Mouse (Mus musculus) hindbrain, embryonic 16.5 days (tissue): ENCODE results near the gene Slc13a2. TPM values are rescaled to one million over a fixed set of nuclear protein-coding genes. Genes with fewer than 3 reads are reported as not detected.

ENCODE experiments used
- ATAC-seq: fragments of 200-750 bp; cut with Nextera tagmentation; 2 replicates; pipeline ENCODE4 v1.8.0; 2017; ENCODE audit warnings: moderate TSS enrichment, moderate library complexity
- H3K27ac ChIP-seq: fragments of 300-500 bp; sonication (generic); 2 replicates; pipeline ENCODE4 v1.5.1; 2014; ENCODE audit warnings: low read depth, mild to moderate bottlenecking, control low read depth, low read length, moderate library complexity
- H3K27me3 ChIP-seq: fragments of 300-500 bp; sonication (generic); replicated peaks from 2 replicates; pipeline ENCODE4 v1.6.1; 2014; ENCODE audit warnings: low read length; ENCODE audit not compliant: control insufficient read depth, insufficient read depth
- H3K36me3 ChIP-seq: fragments of 300-500 bp; sonication (generic); 2 replicates; pipeline ENCODE4 v1.6.1; 2014; ENCODE audit warnings: mild to moderate bottlenecking, low read length, moderate library complexity, mixed read lengths; ENCODE audit not compliant: control insufficient read depth, insufficient read depth
- H3K4me1 ChIP-seq: fragments of 300-500 bp; sonication (generic); 2 replicates; pipeline ENCODE4 v1.6.1; 2014; ENCODE audit warnings: low read depth, low read length; ENCODE audit not compliant: control insufficient read depth, insufficient read depth
- H3K4me2 ChIP-seq: fragments of 300-500 bp; sonication (generic); 2 replicates; pipeline ENCODE4 v1.6.1; 2014; ENCODE audit warnings: mild to moderate bottlenecking, low read length, control low read depth, moderate library complexity
- H3K4me3 ChIP-seq: fragments of 300-500 bp; sonication (generic); 2 replicates; pipeline ENCODE4 v1.5.1; 2014; ENCODE audit warnings: mild to moderate bottlenecking, low read length, control low read depth, moderate library complexity
- H3K9ac ChIP-seq: fragments of 300-500 bp; sonication (generic); 2 replicates; pipeline ENCODE4 v1.6.1; 2014; ENCODE audit warnings: low read depth, mild to moderate bottlenecking, control low read depth, low read length, moderate library complexity
- H3K9me3 ChIP-seq: fragments of 300-500 bp; sonication (generic); 2 replicates; pipeline ENCODE4 v1.6.1; 2014; ENCODE audit warnings: mild to moderate bottlenecking, low read length, moderate library complexity; ENCODE audit not compliant: control insufficient read depth
- WGBS: fragments of 180-500 bp; shearing (Covaris S2); extraction: QIAGEN DNeasy Blood & Tissue Kit; methylation state at CpG from one replicate; pipeline ENCODE4 v1.1.7; 2014; 5-methylcytosine and 5-hydroxymethylcytosine counted together
- polyA plus RNA-seq: library from polyadenylated mRNA; unstranded; fragments of >200 nt; fragmentation: Nextera tagmentation; extraction: Ambion mirVana; gene quantifications from 2 replicates; pipeline ENCODE4 v1.2.1, GENCODE M21; 2015

The Slc13a2 gene
- polyA plus RNA-seq, 1 experiment from 2014 or later, result not detected

DNA sequence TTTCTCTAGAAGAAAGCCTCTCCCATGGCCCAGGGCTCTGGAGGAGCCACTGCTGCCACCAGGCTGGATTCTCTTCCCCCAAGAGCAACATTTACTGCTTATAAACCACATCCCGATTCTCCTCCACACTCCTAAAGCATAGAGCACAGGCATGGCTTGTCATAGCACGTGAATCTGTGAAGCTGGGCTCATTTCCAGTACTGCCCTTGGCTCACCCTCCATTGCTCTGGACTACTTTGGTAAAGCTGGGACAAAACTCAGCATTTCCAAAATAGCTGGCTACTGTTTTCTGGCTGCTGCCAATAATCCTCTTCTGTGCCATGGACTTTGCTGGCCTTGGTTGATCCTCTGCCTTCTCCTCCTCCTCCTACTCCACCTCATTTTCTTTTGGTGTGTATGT, 2.3 kb upstream of the Slc13a2 start:
- H3K4me3 ChIP-seq, result no peak overlapping the region
- no peak for ATAC-seq
- whole genome bisulfite sequencing, result 60% methylated on average over 2 of the region's 2 CpGs
- no peak overlapping the region for H3K4me2 ChIP-seq
- H3K9ac ChIP-seq, result no peak overlapping the region
- H3K27ac ChIP-seq, result no peak overlapping the region
- H3K36me3 ChIP-seq, result no peaks in the 10 kb centered on the region
- H3K4me1 ChIP-seq, result no peaks in the 10 kb centered on the region
- no peaks in the 10 kb centered on the region for H3K9me3 ChIP-seq
- no peaks in the 10 kb centered on the region for H3K27me3 ChIP-seq

DNA sequence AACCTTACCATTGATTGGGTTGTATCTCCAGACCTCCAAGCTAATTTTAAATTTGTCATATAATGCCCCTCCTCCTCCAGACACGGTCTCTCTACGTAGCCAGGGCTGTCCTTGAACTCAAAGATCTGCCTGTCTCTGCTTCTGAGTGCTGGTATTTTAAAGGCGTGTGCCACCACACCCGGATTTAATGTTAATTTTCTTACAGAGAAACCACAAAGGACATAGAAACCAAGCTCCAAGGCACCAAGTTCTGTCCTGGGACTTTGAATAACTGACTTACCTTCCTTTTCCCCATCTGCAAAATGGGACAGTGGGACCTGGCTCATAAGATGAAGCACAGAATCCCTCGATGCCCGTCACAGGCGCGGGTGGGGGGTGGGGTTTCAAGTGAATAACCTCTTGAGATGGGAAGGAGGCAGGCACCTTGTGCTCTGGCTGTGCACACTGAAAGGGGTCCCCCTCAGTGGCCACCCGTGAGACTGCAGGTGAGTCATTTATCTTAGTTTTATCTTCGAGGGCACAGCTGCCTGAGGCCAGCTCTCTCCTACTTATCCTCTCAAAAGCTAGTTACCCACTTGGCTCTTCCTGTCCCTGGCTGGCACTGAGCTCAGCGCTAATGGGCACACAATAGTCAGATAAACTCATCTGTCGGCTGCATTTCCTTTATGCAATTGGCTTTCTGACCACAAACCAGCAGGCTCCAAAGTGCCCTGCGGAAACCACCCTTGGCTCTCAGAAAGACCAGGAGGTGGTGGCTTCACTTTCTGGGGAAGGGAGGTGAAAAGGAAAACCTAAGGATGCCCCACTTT, 612 bp downstream of the Slc13a2 start:
- H3K9me3 ChIP-seq, result no peaks in the 10 kb centered on the region
- no peak overlapping the region for H3K27ac ChIP-seq
- H3K4me1 ChIP-seq, result no peaks in the 10 kb centered on the region
- no peak overlapping the region for H3K4me2 ChIP-seq
- WGBS, result 69% methylated on average over 13 of the region's 13 CpGs
- no peak for ATAC-seq
- no peaks in the 10 kb centered on the region for H3K27me3 ChIP-seq
- no peak overlapping the region for H3K9ac ChIP-seq
- H3K36me3 ChIP-seq, result no peaks in the 10 kb centered on the region
- H3K4me3 ChIP-seq, result no peak overlapping the region

DNA sequence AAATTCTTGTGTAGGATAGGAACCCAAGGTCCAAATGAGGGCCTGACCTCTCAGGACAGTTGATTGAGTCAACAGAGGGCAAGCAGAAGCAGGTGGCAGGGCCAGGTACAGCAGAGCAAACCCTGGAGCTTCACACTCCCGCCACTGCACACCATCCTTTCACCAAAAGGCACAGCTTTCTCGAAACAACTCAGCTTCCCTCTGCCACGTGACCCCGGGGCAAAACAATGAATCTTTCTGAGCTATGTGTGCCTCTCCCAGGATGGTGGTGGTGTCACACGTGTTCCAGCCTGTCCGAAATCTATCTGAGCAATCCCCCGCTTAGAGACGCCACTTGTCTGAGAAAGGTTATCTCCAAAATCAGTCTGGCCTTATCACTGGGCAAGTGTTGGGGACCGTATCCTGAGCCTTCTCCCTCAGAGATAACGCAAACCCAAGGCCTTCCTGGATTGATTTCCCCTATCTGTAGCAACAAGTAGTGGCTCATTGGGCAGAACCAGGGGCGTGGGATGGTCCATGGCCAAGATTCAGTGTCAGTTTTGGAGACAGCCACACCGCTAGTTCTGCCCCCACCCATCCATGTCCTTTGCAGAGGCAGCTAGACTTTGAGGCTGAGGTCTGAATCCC, 1.6 kb downstream of the Slc13a2 start:
- Histone ChIP-seq H3K27me3 (no peaks in the 10 kb centered on the region), H3K4me3 (no peak overlapping the region), H3K27ac (no peak overlapping the region), H3K9me3 (no peaks in the 10 kb centered on the region), H3K4me1 (no peaks in the 10 kb centered on the region), H3K36me3 (no peaks in the 10 kb centered on the region), H3K4me2 (no peak overlapping the region), H3K9ac (no peak overlapping the region)
- 83% methylated on average over 12 of the region's 12 CpGs for WGBS
- ATAC-seq, result no peak

DNA sequence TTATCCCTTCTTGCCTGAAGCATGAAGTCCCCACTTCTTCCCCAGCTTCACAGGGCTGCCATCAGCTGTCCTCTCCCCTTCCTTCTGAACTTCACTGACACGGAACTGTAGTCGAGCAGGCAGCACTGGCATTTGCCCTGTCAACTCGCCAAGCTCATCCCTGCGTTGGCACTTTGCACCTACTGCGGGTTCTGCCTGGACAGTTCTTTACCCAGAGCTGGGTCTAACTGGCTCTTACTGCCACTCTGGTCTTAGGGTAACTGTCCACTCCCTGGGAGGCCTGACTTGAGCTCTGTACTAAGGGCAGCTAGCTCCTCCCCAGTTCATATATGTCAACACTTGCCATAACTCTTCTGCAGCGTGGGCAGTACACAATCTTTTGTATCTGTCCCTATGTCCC, 5.2 kb downstream of the Slc13a2 start:
- Histone ChIP-seq H3K27me3 (no peaks in the 10 kb centered on the region), H3K9ac (no peak overlapping the region), H3K27ac (no peak overlapping the region), H3K36me3 (no peaks in the 10 kb centered on the region), H3K4me2 (no peak overlapping the region), H3K4me3 (no peak overlapping the region), H3K9me3 (no peaks in the 10 kb centered on the region), H3K4me1 (no peaks in the 10 kb centered on the region)
- ATAC-seq, result no peak
- WGBS, result 84% methylated on average over 6 of the region's 6 CpGs

DNA sequence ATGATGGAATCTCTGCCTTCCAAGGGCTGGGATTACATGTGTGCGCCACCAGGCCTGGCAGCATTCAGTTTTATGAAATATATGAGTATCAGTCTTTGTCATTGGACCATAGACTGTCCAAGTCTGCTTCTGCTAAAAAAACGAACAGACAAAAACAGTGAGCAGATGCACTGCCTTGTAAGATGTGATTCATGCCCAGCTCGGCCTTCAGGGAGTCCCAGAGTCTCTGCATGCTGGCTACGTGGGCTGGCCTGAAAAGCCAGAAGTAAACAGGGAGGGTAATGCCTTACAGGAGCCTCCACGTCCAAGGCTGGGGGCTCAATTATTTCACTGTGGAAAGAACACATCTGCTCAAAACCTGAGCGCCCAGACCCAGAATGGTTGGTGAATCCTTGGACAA, 9.2 kb downstream of the Slc13a2 start:
- Histone ChIP-seq H3K27me3 (no peaks in the 10 kb centered on the region), H3K4me2 (no peak overlapping the region), H3K27ac (no peak overlapping the region), H3K9me3 (no peaks in the 10 kb centered on the region), H3K4me3 (no peak overlapping the region), H3K36me3 (no peaks in the 10 kb centered on the region), H3K9ac (no peak overlapping the region), H3K4me1 (no peaks in the 10 kb centered on the region)
- no peak for ATAC-seq
- WGBS, result 67% methylated on average over 6 of the region's 6 CpGs

DNA sequence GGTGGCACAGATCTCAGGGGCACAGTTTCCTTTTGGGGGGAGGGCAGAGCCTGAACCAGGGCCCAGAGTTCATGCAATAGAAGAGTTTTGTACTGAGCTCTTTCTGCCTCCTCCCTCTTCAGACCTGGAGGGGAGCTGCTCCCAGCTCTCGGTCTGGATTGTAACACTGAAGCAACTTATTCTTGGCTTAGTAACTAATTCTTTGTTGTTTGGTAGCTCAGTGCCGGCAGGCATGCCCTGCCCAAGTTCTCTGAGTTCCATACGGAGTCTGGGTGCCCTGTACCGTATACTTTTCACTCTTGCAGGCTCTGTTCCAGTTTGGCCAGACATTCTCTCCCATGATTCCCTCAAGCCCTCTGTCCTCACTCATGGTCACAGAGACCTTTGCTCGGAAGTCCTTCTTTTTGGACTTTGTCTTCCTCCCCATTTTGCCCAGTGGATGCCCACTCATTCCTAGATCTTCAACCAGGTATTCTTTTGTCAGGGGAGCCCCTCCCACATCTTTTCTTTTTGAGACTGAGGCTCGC, 9.6 kb downstream of the Slc13a2 start:
- no peaks in the 10 kb centered on the region for H3K36me3 ChIP-seq
- no peak overlapping the region for H3K27ac ChIP-seq
- no peak for ATAC-seq
- 77% methylated on average over 6 of the region's 6 CpGs for WGBS
- no peaks in the 10 kb centered on the region for H3K4me1 ChIP-seq
- H3K9ac ChIP-seq, result no peak overlapping the region
- H3K4me3 ChIP-seq, result no peak overlapping the region
- H3K4me2 ChIP-seq, result no peak overlapping the region
- no peaks in the 10 kb centered on the region for H3K9me3 ChIP-seq
- H3K27me3 ChIP-seq, result no peaks in the 10 kb centered on the region

DNA sequence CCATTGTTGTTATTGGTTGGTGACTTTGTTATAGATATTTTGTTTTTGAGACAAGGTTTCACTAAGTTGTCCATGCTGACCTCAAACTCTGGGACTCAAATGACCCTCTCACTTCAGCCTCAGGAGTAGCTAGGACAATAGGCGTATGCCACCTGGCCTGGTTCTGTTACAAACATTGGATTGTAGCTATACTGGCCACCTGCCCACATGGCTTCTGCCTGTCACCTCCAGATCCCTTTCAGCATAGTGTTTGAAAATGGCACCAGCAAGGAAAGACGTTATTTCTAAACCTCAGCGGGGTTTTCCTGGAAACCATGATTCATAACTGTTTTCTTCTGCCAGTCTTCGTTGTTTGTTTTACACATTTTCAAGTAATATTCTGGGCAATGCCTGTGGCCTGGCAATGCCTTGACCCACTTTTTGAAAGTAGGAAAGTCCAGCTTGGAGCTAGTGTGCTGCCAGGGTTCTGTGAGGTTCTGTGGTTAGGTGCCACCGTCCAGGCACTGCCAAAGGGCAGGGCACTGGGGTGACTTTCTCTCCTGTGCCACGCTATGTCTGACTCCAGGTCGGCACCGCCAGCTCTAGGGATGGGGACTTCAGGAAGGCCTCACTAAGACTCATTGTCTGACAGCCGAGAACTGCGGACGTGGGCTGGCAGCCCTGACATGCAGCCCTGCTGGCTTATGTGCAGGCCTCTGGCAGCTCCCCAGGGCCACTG, 10.3 kb downstream of the Slc13a2 start:
- H3K27ac ChIP-seq, result no peak overlapping the region
- no peak overlapping the region for H3K9ac ChIP-seq
- no peaks in the 10 kb centered on the region for H3K27me3 ChIP-seq
- H3K4me1 ChIP-seq, result no peaks in the 10 kb centered on the region
- peak; percentile 45; the same call in 1 of the 2 replicates for ATAC-seq
- H3K36me3 ChIP-seq, result no peaks in the 10 kb centered on the region
- H3K9me3 ChIP-seq, result no peaks in the 10 kb centered on the region
- H3K4me3 ChIP-seq, result no peak overlapping the region
- H3K4me2 ChIP-seq, result no peak overlapping the region
- WGBS, result 70% methylated on average over 11 of the region's 11 CpGs

DNA sequence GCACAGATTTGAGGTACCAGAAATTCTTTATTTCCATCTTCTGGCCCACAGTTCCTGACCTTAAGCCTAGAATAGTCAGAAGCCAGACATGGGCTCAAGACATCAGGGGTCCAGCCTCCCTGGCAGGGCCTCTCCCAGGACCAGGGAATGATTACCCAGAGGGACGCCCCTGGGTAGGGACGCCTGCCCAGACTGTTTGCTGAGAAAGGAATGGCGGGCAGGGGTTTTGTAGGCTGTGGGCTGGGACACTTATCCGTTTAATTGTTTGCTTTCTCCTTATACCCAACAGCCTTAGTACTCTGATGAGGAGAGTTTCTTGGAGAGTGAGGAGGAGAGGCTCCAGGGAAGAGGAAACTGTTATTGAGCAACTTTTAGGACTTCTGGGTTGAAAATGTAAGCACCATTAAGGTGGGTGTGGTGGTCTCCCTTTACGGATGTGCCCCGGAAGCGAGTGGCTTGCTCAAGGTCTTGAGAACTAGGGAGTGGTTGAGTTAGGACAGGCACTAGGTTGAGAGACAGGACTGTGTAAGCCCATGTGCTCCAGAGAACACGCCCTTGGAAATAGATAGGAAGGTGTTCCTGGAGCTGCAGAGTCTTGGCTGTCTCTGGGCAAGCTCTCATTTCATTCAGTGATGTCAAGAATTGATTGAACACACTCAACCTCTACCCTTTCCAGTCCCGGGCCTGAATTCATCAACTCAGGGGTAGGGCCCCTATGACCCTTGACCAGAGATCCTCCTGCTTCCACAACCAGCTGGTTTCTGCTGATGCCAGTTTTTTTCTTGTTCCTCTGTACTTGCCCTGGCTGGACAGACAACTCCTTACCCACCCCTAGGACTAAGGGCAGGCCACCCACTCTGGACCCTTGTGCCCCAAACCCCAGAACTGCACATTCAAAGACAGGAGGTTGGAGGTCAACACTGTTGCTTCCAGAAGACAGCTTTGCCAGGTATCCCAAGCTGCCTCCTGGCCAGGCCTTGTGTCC, 13.5 kb downstream of the Slc13a2 start:
- H3K36me3 ChIP-seq, result no peaks in the 10 kb centered on the region
- no peak overlapping the region for H3K4me3 ChIP-seq
- no peaks in the 10 kb centered on the region for H3K27me3 ChIP-seq
- H3K9me3 ChIP-seq, result no peaks in the 10 kb centered on the region
- H3K4me1 ChIP-seq, result no peaks in the 10 kb centered on the region
- no peak overlapping the region for H3K9ac ChIP-seq
- no peak overlapping the region for H3K4me2 ChIP-seq
- WGBS, result 84% methylated on average over 9 of the region's 9 CpGs
- H3K27ac ChIP-seq, result no peak overlapping the region
- ATAC-seq, result no peak
